Mouse (Mus musculus): ENCODE measurements at regions not wholly inside any gene's neighbourhood (a gene's known extent, or its start where the extent isn't known, plus 50 kb on each side); places are given as distances from the start of the nearest gene placed in this dataset.

- Histone ChIP-seq H3K79me3 (ENCODE audit: low read depth) (no peaks in the 10 kb centered on the region), H3K79me2 (ENCODE audit: control insufficient read depth, insufficient read depth) (no peaks in the 10 kb centered on the region), H3K4me3 (ENCODE audit: insufficient read depth, poor library complexity, severe bottlenecking) (no peak overlapping the region), H3K36me3 (ENCODE audit: control insufficient read depth, insufficient read depth) (no peaks in the 10 kb centered on the region), H3K27me3 (ENCODE audit: control insufficient read depth, insufficient read depth, insufficient read length) (no peaks in the 10 kb centered on the region), H3ac (ENCODE audit: control insufficient read depth, insufficient read length, low read depth) (no peak overlapping the region)
- TF ChIP-seq CTCF (IDR thresholded peaks at IDR 0.05; ENCODE audit: control insufficient read depth, insufficient read depth, insufficient read length) (no peak), FOSL1 (IDR thresholded peaks at IDR 0.05; ENCODE audit: insufficient read depth, low read length, poor library complexity, severe bottlenecking) (no peak), MYOG (IDR thresholded peaks at IDR 0.05; ENCODE audit: control insufficient read depth, extremely low read depth, insufficient read length) (no peak), CEBPB (IDR thresholded peaks at IDR 0.05; ENCODE audit: low read depth) (no peak), MAX (IDR thresholded peaks at IDR 0.05) (no peak), MYOD1 (IDR thresholded peaks at IDR 0.05; ENCODE audit: control insufficient read depth, insufficient read length, low read depth) (no peak), USF1 (IDR thresholded peaks at IDR 0.05; ENCODE audit: low read depth) (no peak)
Observed at GRCm38 (mm10) chr7:116820613-116821012, 316.4 kb downstream of the Nucb2 start.

- Histone ChIP-seq H3ac (ENCODE audit: control insufficient read depth, insufficient read length, low read depth) (no peak overlapping the region), H3K27me3 (ENCODE audit: control insufficient read depth, insufficient read depth, insufficient read length) (no peaks in the 10 kb centered on the region), H3K79me3 (ENCODE audit: low read depth) (no peaks in the 10 kb centered on the region), H3K79me2 (ENCODE audit: control insufficient read depth, insufficient read depth) (no peaks in the 10 kb centered on the region), H3K36me3 (ENCODE audit: control insufficient read depth, insufficient read depth) (no peaks in the 10 kb centered on the region), H3K4me3 (ENCODE audit: insufficient read depth, poor library complexity, severe bottlenecking) (no peak overlapping the region)
- TF ChIP-seq CEBPB (IDR thresholded peaks at IDR 0.05; ENCODE audit: low read depth) (no peak), MYOG (IDR thresholded peaks at IDR 0.05; ENCODE audit: control insufficient read depth, extremely low read depth, insufficient read length) (no peak), MAX (IDR thresholded peaks at IDR 0.05) (no peak), FOSL1 (IDR thresholded peaks at IDR 0.05; ENCODE audit: insufficient read depth, low read length, poor library complexity, severe bottlenecking) (no peak), MYOD1 (IDR thresholded peaks at IDR 0.05; ENCODE audit: control insufficient read depth, insufficient read length, low read depth) (no peak)
Observed at GRCm38 (mm10) chr7:116842894-116843293, 338.7 kb downstream of the Nucb2 start.

DNA sequence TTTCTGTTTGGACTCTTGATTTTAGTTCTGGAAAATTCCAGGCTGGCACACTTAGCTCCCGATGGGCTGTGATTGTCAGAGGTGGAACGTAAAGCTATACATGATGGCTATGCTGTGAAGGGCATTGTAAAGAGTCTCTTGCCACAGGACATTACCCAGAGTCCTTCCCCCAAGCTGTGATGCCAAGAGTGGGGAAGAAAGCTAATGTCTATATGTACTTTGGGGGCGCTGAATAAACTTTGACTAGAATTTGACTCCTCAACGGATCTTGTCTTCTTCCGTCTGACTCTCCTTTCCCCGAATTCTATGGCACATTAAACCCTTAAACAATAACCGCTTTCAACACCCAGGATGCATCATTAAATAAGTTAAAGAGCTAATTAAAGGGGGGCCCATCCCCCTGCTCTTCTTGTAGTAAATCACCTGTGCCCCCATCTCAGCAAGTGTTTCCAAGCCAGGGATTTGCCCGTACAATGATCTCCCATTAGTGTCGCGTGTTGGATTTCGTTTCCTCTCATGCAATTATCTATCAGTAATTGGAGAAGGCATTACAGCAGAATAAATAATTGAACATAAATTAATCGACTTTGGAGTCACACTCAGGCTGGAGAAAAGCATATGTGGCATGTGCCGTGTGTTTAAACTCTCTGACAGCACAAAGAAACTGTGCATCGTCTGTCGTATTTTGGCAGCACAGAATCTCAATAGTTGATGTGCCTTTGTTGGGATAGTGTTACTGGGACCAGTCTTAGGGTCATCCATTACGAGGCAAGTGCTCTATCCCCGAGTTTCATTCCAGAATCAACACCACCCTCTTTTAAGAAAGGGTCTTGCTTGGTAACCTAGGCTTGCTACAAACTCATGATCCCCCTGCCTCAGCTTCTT lies 343.9 kb downstream of the Nucb2 start:
- Histone ChIP-seq H3ac (ENCODE audit: control insufficient read depth, insufficient read length, low read depth) (no peak overlapping the region), H3K79me2 (ENCODE audit: control insufficient read depth, insufficient read depth) (no peaks in the 10 kb centered on the region), H3K36me3 (ENCODE audit: control insufficient read depth, insufficient read depth) (no peaks in the 10 kb centered on the region), H3K4me3 (ENCODE audit: insufficient read depth, poor library complexity, severe bottlenecking) (no peak overlapping the region), H3K27me3 (ENCODE audit: control insufficient read depth, insufficient read depth, insufficient read length) (no peaks in the 10 kb centered on the region), H3K79me3 (ENCODE audit: low read depth) (no peaks in the 10 kb centered on the region)
- TF ChIP-seq MYOG (IDR thresholded peaks at IDR 0.05; ENCODE audit: control insufficient read depth, extremely low read depth, insufficient read length) (no peak), MAX (IDR thresholded peaks at IDR 0.05) (no peak), MYOD1 (IDR thresholded peaks at IDR 0.05; ENCODE audit: control insufficient read depth, insufficient read length, low read depth) (no peak), CTCF (IDR thresholded peaks at IDR 0.05; ENCODE audit: control insufficient read depth, insufficient read depth, insufficient read length) (no peak), USF1 (IDR thresholded peaks at IDR 0.05; ENCODE audit: low read depth) (no peak), FOSL1 (IDR thresholded peaks at IDR 0.05; ENCODE audit: insufficient read depth, low read length, poor library complexity, severe bottlenecking) (no peak), CEBPB (IDR thresholded peaks at IDR 0.05; ENCODE audit: low read depth) (no peak)

DNA sequence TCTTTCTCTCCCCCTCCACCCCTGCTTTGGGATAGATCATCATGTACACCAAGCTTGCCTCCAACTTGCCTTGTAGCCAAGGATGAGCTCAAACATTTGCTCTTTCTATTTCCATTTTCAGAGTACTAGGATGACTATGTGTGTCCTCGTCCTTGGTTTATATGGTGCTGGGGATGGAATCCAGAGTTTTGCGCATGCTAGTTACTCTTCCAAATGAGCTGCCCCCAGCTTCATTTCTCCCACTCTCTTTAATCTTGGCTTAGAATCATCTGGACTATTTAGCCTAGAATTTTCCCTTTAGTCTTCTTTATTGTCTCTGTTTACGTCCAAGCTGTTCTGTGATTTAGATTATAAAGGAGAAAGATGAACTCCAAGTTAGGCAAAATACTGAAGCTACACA lies 349.2 kb downstream of the Nucb2 start:
- Histone ChIP-seq H3K79me2 (ENCODE audit: control insufficient read depth, insufficient read depth) (no peaks in the 10 kb centered on the region), H3ac (ENCODE audit: control insufficient read depth, insufficient read length, low read depth) (no peak overlapping the region), H3K36me3 (ENCODE audit: control insufficient read depth, insufficient read depth) (no peaks in the 10 kb centered on the region), H3K4me3 (ENCODE audit: insufficient read depth, poor library complexity, severe bottlenecking) (no peak overlapping the region), H3K27me3 (ENCODE audit: control insufficient read depth, insufficient read depth, insufficient read length) (no peaks in the 10 kb centered on the region), H3K79me3 (ENCODE audit: low read depth) (no peaks in the 10 kb centered on the region)
- no peak for TF ChIP-seq MAX (IDR thresholded peaks at IDR 0.05)
- no peak for TF ChIP-seq MYOD1 (IDR thresholded peaks at IDR 0.05; ENCODE audit: control insufficient read depth, insufficient read length, low read depth)
- no peak for TF ChIP-seq CTCF (IDR thresholded peaks at IDR 0.05; ENCODE audit: control insufficient read depth, insufficient read depth, insufficient read length)
- TF ChIP-seq FOSL1 (IDR thresholded peaks at IDR 0.05; ENCODE audit: insufficient read depth, low read length, poor library complexity, severe bottlenecking) = no peak

DNA sequence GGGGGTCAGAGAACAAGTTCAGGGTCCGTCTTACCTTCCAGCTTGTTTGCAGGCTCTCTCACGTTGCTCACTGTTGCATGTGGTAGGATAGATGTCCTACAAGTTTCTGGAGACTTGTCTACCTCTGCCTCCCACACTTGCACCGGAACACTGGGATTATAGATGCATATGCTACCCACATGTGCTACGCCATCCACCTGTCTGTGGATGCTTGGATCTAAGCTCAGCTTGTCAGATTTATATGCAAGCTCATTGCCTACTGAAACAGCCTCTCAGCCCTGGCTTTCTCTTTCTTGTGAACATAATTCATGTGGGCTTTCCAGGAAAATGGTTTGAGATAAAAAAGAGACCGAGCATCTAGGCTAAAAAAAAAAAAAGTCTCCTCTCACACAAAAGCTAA lies 353.0 kb downstream of the Nucb2 start:
- Histone ChIP-seq H3ac (ENCODE audit: control insufficient read depth, insufficient read length, low read depth) (no peak overlapping the region), H3K79me2 (ENCODE audit: control insufficient read depth, insufficient read depth) (no peaks in the 10 kb centered on the region), H3K27me3 (ENCODE audit: control insufficient read depth, insufficient read depth, insufficient read length) (no peaks in the 10 kb centered on the region), H3K36me3 (ENCODE audit: control insufficient read depth, insufficient read depth) (no peaks in the 10 kb centered on the region), H3K79me3 (ENCODE audit: low read depth) (no peaks in the 10 kb centered on the region), H3K4me3 (ENCODE audit: insufficient read depth, poor library complexity, severe bottlenecking) (no peak overlapping the region)
- TF ChIP-seq USF1 (IDR thresholded peaks at IDR 0.05; ENCODE audit: low read depth) (no peak), MAX (IDR thresholded peaks at IDR 0.05) (no peak), MYOD1 (IDR thresholded peaks at IDR 0.05; ENCODE audit: control insufficient read depth, insufficient read length, low read depth) (no peak), CTCF (IDR thresholded peaks at IDR 0.05; ENCODE audit: control insufficient read depth, insufficient read depth, insufficient read length) (no peak), CEBPB (IDR thresholded peaks at IDR 0.05; ENCODE audit: low read depth) (no peak), FOSL1 (IDR thresholded peaks at IDR 0.05; ENCODE audit: insufficient read depth, low read length, poor library complexity, severe bottlenecking) (no peak), MYOG (IDR thresholded peaks at IDR 0.05; ENCODE audit: control insufficient read depth, extremely low read depth, insufficient read length) (no peak)

Data from C2C12 (cell line).